Mouse (Mus musculus) kidney, postnatal 4 days (tissue): ENCODE results near the gene Heg1.
A peak's percentile ranks its signal among the peaks of the same experiment; 100 is the strongest.

Source experiments
- DNase-seq, 2 experiments: peaks; one replicate each; pipeline ENCODE4 v3.0.0; 2021; ENCODE audit warnings: mixed read lengths in 2 of 2

Heg1 gene

DNA sequence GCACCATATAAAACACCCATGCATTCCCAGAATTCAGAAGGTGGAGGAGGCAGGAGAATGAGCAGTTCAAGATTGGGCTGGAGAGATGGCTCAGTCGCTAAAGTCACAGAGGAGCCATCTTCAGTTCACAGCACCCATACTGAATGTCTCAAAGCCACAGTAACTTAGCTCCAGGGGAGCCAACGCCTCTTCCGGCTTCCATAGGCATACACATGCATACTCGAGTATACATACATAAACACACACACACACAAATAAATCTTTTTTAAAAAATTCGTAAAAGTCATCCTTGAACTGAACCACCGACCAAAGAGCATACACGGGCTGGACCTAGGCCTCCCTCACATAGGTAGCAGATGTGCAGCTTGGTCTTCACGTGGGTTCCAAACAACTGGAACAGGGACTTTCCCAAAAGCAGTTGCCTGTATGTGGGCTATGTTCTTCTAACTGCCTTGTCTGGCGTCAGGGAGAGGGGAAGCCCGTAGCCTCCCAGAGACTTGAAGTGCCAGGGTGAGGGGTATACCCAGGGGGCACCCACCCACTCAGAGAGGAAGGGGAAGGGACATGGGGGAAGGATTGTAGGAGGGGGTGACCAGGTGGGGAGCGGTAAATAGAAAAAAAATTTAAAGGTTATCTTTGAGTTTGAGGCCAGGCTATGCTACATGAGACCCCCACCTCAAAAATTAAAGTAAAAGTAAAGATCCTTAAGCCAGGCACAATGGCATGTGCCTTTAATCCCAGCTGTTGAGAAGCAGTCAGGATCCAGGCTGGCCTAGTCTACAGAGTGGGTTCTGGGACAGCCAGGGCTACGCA, 24.6 kb downstream of the Heg1 start:
- no peak for DNase-seq

DNA sequence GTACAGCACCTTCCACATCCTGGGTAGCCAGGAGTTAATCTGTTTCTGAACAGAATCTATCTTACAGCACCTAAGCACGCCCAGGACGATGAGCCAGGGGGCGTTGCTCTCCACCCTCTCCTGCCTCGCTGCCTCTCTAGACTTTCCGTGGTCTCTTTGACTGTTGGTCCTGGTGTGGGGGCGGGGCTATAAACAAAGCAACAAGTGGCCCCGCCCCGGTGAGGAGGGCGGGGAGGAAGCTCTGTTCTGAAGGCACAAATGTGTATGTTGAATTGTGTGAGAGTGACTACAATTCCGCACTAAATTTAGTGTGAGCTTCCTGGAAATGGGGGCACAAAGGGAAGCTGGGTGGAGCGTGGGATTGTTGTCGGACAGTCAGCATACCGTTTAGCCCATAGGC, 30.1 kb downstream of the Heg1 start:
- DNase-seq: peak; percentile 78 to 87

DNA sequence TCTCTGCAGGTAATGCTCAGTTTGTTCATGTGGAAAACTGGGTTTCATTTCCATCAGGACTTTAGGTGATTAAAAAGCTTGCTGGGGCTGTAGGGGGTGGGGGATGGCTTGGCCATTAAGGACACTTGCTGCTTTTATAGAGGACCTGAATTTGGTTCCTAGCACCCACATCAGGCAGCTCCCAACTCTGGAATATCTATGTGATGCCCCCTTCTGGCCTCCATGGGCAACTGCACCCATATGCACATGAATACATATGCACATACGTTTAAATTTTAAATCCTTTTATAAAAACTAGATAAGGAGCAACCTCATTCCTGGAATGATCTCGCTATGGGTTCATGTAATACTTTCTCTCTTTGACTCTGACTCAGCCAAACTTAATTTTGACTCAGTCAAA, 39.1 kb downstream of the Heg1 start:
- no peak for DNase-seq

DNA sequence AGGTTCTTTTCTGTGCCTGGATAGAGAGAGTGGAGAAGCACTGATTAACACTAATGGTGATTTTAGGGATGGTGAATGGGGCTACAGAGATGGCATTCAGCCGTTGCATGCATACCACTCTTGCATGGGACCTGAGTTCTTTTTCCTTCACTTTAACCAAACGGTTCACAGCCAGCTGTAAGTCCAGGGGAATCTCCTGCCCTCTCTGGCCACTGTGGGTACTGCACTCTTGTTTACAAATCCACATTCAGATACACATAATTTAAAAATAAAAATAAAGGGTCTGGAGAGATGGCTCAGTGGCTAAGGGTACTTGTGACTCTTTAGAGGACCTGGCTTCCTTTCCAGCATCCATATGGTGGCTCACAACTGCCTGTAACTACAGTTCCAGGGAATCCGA, 39.8 kb downstream of the Heg1 start:
- DNase-seq: peak in 1 of 2 experiments; percentile 22

DNA sequence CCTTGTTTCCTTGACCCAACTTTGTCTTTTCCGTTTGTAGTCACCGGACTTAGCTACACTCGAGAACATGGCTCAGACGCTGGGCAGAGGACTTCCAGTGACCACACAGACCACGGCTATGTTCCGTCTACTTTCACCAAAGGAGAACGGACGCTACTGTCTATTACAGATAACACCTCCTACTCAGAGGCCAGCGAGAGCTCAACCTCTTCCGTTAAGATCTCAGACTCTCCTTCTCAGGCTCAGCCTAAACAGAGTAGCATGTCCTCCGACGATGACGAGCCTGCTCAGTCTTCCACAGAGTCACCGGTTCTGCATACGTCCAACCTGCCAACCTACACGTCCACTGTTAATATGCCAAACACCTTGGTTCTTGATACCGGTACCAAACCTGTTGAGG, 42.1 kb downstream of the Heg1 start:
- DNase-seq: no peak

DNA sequence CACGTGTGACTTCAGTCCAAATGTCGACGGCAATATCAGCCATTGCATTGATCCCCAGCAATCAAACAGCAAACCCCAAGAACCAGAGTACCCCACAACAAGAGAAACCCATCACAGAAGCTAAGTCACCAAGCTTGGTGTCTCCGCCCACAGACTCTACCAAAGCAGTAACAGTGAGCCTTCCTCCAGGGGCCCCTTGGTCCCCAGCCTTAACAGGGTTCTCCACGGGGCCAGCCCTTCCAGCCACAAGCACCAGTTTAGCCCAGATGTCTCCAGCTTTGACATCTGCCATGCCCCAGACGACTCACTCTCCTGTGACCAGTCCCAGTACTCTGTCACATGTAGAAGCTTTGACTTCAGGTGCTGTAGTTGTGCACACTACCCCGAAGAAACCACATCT, 42.7 kb downstream of the Heg1 start:
- no peak for DNase-seq

DNA sequence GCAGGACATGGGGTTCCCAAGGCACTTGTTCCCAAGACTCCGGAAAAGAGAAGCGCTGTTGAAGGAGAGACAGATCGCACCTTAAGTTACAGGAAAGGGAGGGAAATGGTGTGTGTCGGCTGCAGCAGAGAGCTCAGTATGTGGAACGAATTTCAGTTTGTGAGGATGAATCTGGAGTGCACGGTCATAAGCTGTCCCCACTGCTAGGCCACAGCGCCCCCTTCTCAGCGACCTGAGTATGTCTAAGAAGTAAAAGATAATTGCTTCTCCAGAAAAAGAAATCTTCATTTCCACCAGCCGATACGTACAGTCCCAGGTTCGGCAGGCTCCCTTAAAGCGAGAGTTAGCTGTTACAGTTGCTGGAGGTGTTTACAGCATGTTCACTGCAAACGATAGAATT, 44.3 kb downstream of the Heg1 start:
- DNase-seq: peak; percentile 43 to 61

- no peak for DNase-seq
Measured at GRCm38 (mm10) chr16:33731291-33731690, 47.1 kb downstream of the Heg1 start.

GRCm38 (mm10) chr16:33732237-33732749, 48.1 kb downstream of the Heg1 start:
- no peak for DNase-seq

DNA sequence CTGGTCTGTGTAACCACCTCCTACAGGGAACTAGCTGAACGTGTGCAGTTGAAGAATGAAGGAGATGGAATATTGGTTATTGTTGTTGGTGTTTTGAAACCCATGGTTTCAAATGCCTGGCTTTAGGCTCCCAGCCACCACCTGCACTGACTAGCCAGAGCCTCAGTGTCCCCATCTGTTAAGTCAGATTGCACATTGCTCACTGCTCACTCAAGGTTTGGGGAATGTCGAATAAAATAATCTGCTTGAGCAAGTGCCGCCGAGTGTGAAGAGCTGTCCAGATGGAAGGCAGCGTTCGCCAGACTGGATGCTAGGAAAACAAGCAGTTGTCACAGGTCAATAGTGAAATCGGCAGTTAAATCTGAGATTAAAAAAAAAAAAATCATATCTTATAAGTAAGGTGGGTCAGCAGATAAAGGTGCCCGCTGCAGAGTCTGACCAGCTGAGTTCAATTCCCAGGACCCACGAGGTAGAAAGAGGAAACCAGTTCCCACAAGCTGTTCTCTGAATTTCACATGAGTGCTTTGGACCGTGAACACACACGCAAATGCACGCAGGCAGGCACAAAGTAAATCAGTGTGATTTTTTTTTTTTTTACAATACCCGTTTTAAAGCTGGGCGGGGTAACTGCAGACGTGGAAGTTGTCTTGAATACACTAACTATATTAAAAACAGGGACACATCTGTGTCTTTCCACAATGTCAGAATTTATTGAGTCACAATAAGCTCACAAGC, 48.8 kb downstream of the Heg1 start:
- no peak for DNase-seq

- no peak for DNase-seq
Measured at GRCm38 (mm10) chr16:33733864-33734263, 49.7 kb downstream of the Heg1 start.

DNA sequence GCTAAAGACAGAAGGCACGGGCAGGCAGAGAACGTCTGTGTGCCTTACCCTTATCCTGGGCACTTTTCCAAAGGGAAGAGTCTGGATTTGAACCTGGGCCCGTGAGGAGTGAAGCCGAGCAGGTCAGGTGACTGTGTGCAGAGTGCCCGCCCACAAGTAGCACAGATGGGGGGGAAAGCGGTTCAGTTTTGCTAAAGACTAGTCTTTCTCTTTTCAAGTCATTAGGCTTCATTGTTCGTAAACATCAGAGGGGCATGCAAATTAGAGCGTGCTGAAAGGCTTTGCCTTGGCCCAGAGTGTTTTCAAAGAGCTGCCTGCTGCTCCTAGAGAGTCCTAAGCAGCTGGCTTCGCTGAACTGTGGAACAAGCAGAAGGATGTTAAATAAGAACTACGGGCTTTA, 50.4 kb downstream of the Heg1 start:
- no peak for DNase-seq

- no peak for DNase-seq
Measured at GRCm38 (mm10) chr16:33735238-33735637, 51.1 kb downstream of the Heg1 start.

DNA sequence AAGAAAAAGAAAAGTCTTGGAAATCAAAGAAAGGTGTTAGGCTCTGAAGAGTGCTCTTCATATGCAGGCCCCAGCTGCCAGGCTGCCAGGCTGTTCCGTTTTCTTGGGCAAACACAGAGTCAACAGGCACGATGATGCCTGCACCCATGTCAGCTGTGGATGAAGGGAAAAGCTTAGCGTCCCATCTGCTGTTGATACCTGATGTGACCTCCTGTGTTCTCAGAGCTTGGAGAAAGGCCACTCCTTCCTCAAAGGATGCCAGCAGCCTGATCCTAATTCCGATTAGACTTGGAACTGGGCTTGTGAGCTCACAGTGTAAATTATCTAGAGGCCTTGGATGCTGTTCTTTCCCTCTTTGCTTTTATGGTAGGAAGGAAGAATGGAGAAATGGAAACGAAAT, 51.6 kb downstream of the Heg1 start:
- DNase-seq: no peak

GRCm38 (mm10) chr16:33736746-33737145, 52.6 kb downstream of the Heg1 start:
- DNase-seq: no peak

GRCm38 (mm10) chr16:33738949-33739719, 55.0 kb downstream of the Heg1 start:
- no peak for DNase-seq

DNA sequence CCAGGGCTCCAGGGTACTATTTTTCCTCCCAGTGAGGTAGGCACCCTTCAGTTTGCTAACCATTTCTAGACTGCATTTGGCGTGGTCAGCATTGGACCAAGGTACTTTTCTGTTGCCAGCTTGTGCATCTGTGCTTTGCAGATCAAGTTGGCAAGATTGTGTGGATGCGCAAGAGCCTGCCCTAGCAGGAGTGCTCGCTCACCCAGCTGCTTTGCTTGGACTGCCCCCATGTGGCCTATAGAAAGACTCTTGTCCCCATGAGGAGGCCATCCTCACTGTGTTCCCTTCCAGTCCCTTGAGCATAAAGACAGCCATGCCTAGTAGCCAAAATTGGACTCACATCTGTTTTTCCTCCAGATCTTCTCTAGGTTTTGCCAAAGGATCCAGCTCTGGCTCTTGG, 55.6 kb downstream of the Heg1 start:
- DNase-seq: peak; percentile 66 to 76

DNA sequence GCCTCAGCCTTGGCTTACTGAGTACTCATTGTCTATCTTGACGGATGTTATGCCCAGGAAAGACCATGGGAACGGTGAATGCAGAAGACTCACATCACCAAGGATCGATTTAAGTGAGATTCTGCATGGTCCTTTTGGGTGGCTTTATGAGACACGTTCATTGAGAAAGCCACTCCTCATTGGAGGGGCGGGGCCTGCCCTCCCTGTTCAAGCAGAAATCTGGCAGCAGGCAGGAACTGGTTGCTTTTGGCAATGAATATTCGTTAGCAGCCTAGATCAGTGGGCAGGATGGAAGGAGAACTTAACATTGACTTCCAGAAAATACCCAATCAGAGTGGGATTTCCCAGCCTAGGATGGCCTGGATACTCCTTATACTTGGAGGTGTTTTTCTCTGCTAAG, 56.2 kb downstream of the Heg1 start:
- DNase-seq: peak in 1 of 2 experiments; percentile 31

DNA sequence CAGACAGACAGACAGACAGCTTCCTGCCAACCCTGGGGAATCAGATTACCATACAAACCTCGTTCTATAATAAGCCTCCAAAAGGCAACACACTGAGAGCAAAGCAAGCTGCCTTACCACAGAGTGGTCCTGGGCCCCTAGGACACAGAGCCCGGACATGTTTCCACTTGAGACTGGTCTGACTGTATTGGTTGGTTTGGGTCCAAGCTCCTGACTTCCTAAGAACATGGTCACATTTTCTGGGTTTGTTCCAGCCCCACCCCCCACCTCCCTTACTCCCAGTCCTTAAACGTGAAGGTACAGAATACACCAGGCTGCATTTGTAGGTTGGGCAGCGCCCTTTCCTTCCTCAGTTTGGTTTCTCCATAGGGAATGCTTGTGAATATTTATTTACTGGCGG, 57.6 kb downstream of the Heg1 start:
- DNase-seq: no peak

DNA sequence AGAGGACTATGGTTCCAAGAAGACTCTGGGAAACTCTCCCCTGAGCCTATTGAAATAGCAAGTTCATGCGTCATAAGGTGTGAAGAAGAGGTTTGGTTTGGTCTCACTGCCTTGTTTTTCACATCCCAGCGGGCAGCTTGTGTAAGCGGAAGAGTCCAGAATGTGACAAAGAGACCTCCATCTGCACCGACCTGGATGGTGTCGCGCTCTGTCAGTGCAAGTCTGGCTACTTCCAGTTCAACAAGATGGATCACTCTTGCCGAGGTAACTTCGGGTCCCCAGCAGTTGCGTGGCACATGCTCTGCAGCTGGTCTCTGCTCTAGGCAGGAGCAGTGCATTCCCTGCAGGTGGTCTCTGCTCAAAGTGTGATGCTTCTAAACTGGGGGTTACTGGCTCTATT, 58.1 kb downstream of the Heg1 start:
- DNase-seq: no peak

DNA sequence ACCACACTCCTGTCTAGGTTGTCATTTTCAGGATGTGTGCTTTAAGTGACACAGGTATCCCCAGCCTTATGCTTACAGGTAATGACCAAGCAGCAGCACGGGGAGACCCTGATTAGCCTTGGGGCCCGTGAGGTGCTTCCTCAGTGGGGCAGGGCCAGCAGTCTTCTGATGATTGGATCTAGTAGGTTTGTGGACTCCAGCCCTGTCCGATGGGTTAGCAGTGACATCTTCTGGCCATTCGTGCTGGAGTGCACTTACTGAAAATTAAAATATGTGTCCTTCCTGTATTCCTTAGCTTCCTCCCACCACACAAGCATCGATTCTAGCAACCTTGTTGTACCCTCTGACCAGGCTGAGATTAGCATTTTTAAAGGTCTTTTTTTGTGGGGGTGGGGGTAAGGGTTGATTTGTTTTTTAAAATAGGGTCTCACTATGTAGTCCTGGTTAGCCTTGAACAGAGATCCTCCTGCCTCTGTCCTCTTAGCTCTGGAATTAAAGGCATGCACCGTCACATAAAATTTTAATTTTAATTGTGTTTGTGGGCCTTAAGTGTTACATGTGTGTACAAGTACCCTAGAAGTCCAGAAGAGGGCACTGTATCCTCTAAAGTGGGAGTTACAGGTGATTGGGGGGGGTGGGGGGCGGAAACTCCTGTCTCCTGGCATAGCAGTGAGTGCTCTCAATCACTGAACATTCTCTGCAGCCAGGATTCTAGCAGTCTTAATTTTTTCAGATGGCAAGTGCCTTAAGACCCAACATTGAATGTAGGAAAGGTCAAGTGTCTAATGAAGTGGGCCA, 60.7 kb downstream of the Heg1 start:
- DNase-seq: peak; percentile 47 to 63

- no peak for DNase-seq
Measured at GRCm38 (mm10) chr16:33745457-33745856, 61.3 kb downstream of the Heg1 start.
